Mouse (Mus musculus) kidney, embryonic 16.5 days (tissue): Measurements from ENCODE around the gene Phf1. TPM values are rescaled to one million over a fixed set of nuclear protein-coding genes. Genes with fewer than 3 reads are reported as not detected.

Experiments
- microRNA-seq: library from miRNA; unstranded; fragments of <30 nt; microRNA quantifications from one replicate; pipeline ENCODE4, GENCODE M21; 2016
- polyA plus RNA-seq: library from polyadenylated mRNA; unstranded; fragments of >200 nt; fragmentation: Nextera tagmentation; extraction: Ambion mirVana; gene quantifications from 2 replicates; pipeline ENCODE4 v1.2.1, GENCODE M21; 2015

Phf1 gene
- polyA plus RNA-seq, 1 experiment from 2014 or later, result 9.3 TPM

Small RNA genes lying within 50 kb of the gene (microRNA-seq; reads per million reads assigned to microRNA genes)
- gene Gm27775, result not detected
- gene Mir3083, result not detected
- not detected for gene Mir6968

Other genes starting within 250 kb of the Phf1 start
- gene Crebrf, start 217.4 kb upstream of the Phf1 start, polyA plus RNA-seq, result 5.0 and 9.2 TPM in 2 replicates
- gene Bnip1, start 152.0 kb upstream of the Phf1 start, polyA plus RNA-seq, result 53.1 and 57.4 TPM in 2 replicates
- gene Nkx2-5, start 88.0 kb upstream of the Phf1 start, polyA plus RNA-seq, result not detected in 2 replicates
- gene Kifc5b, start 16.0 kb upstream of the Phf1 start, polyA plus RNA-seq, result 8.2 and 10.8 TPM in 2 replicates
- 187 and 203 TPM in 2 replicates for gene Cuta, start 6.5 kb downstream of the Phf1 start, polyA plus RNA-seq
- 1.1 and 2.2 TPM in 2 replicates for gene Syngap1, start 8.2 kb downstream of the Phf1 start, polyA plus RNA-seq
- 19.9 and 20.1 TPM in 2 replicates for gene Zbtb9, start 40.1 kb downstream of the Phf1 start, polyA plus RNA-seq
- gene Bak1, start 96.0 kb downstream of the Phf1 start, polyA plus RNA-seq, result 7.4 and 9.5 TPM in 2 replicates
- gene Itpr3, start 124.3 kb downstream of the Phf1 start, polyA plus RNA-seq, result 9.3 and 9.6 TPM in 2 replicates
- gene Uqcc2, start 200.9 kb downstream of the Phf1 start, polyA plus RNA-seq, result 266 TPM in 2 replicates
- gene Ip6k3, start 234.7 kb downstream of the Phf1 start, polyA plus RNA-seq, result 0.15 and 0.19 TPM in 2 replicates